Mouse (Mus musculus) left cerebral cortex, postnatal 36 days (tissue): ENCODE data around the gene Prl8a6. TPM values are rescaled to one million over a fixed set of nuclear protein-coding genes. Genes with fewer than 3 reads are reported as not detected.

ENCODE experiments used
- DNase-seq, 2 experiments: peaks; one replicate each; pipeline ENCODE4 v3.0.0; 2021 to 2022; ENCODE audit warnings: low spot score in 2 of 2, mixed read lengths in 1 of 2
- intact Hi-C: fragments of 180-260 bp; cut with DNase I; formaldehyde crosslinking; loops from one replicate; pipeline ENCODE4 v1.15.1; 2025
- total RNA-seq, 2 experiments: library from RNA; stranded (reverse); gene quantifications; 2 replicates each; pipeline ENCODE4 v1.2.3; 2021

The Prl8a6 gene
- total RNA-seq, result not detected

GRCm38 (mm10) chr13:27438588-27438987 lies at the start of gene Prl8a6:
Gene Prl8a6, minus strand, starts transcription at chr13:27438688.
- intact Hi-C loops, result no loop called here
- DNase-seq, result no peak

- no peak for DNase-seq
- intact Hi-C loops, result no loop called here
These were observed 5.3 kb downstream of the Prl8a6 start for GRCm38 (mm10) chr13:27433159-27433558.

DNA sequence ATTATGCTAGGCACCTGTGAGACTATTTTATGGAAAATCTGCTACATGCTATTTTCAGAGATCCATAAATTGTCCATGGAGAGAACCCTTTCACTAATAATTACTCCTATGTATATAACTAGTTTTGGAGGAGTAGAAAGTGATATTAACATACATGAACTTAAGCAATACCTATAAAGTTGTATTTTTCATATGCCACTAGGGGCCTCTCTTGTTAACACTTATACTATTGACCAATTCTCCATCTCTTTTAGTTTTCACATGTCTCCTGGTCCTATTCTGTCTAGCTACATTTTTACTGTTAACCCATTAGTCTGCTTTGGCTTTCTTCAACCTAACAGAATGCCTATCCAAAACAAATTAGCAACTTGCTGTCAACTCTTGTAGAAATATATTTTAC lies 24.8 kb downstream of the Prl8a6 start:
- intact Hi-C loops, result no loop called here
- no peak for DNase-seq

DNA sequence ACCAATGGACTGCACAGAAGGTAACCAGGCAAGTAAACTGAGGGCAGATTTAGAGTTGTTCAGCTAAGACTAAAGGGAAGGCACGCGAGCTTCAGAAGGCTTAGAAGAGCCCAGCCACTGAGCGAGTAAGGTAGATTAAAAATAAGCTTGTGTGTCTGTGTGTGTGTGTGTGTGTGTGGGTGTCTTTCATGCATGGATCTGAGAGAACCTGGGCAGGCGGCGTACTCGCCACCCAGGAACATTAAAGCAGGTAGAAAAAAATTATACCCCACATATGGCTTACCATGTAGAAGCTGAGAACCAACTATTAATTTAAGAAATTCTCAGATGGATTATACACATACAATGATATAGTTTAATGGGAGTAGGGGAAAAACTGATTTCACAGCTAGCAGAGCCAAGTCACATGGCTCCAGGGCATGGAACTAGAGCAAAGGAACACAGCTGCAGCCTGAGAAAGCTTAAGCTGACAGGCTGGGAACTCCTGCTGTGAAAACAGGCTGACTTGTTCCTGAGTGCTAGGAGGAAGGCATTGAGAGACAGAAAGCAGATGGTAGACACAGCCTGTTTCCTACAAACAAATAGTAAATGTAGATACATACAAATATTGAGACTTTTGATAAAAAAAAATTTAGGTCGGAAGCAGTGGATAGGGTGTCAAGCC lies 39.3 kb downstream of the Prl8a6 start:
- no peak for DNase-seq
- intact Hi-C loops, result no loop called here

DNA sequence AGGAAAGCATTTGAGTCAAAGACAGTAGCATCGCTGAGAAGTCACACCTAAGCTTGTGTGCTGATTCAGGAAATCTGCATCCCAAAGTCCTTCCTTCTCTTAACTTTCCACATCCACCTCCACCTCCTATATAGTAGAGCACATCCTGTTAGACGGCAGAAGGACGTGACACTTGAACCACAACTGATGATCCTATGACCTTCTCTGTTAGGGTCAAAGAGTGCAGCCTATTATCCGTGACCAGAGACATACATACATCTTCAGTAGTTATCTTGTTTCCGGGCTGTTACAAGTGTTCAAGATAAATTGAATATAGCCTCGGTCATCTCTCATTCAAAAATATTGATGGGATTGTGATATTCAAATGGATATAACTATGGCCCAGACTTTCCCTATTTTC lies 47.7 kb downstream of the Prl8a6 start, which contains the start of gene Prl2b1:
Gene Prl2b1 (minus strand): TSS at position 101 of the 400 bp plus-strand sequence.
- intact Hi-C loops, result no loop called here

More for the DNA sequence above, 47.7 kb downstream of the Prl8a6 start, which contains the start of gene Prl2b1:
- DNase-seq, result no peak

Other genes with a start within 250 kb of the Prl8a6 start
- not detected for gene Prl3c1, start 242.0 kb downstream of the Prl8a6 start, total RNA-seq
- gene Prl3b1, start 196.8 kb downstream of the Prl8a6 start, total RNA-seq, result not detected
- not detected for gene Prl3a1, start 179.3 kb downstream of the Prl8a6 start, total RNA-seq
- not detected for gene Prl6a1, start 126.1 kb downstream of the Prl8a6 start, total RNA-seq
- not detected for gene Prl8a2, start 93.0 kb downstream of the Prl8a6 start, total RNA-seq
- gene Prl2b1, start 47.8 kb downstream of the Prl8a6 start, total RNA-seq, result not detected
- not detected for gene Prl8a8, start 74.5 kb upstream of the Prl8a6 start, total RNA-seq
- gene Prl8a9, start 125.9 kb upstream of the Prl8a6 start, total RNA-seq, result not detected
- gene Prl8a1, start 143.5 kb upstream of the Prl8a6 start, total RNA-seq, result not detected
- gene Prl7b1, start 171.9 kb upstream of the Prl8a6 start, total RNA-seq, result not detected
- gene Prl7a1, start 203.8 kb upstream of the Prl8a6 start, total RNA-seq, result not detected
- not detected for gene Prl7a2, start 229.3 kb upstream of the Prl8a6 start, total RNA-seq